Mouse (Mus musculus): ENCODE measurements around the gene Laptm5. TPM values are rescaled to one million over a fixed set of nuclear protein-coding genes. Genes with fewer than 3 reads are reported as not detected.

Laptm5 gene
- polyA plus RNA-seq, 1 experiment, result 84.9 TPM

GRCm38 (mm10) chr4:130919750-130920356, 6.9 kb downstream of the Laptm5 start:
- no peak for DNase-seq (ENCODE audit: low read depth)

- DNase-seq (ENCODE audit: low read depth), result no peak
Measured at GRCm38 (mm10) chr4:130920951-130921693, 8.2 kb downstream of the Laptm5 start.

DNA sequence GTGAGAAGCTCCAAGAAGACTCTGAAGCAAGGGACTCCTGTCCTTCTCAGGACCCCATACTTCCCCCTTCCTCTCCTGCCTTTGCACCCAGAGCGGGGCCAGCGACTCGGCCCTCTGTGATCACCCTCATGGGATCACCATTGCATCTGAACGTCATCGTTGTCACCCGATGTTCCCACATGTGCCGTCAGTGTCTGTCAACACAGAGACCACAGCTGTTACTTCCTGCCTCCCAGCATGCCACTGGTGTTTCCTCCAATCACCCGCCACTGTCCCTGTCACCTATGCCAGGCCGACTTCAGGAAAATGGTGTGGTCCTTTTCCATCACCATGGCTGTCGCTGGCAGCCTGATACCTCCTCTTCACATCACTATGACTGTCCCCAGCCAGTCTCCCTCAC, 9.1 kb downstream of the Laptm5 start:
- DNase-seq (ENCODE audit: low read depth), result no peak

DNA sequence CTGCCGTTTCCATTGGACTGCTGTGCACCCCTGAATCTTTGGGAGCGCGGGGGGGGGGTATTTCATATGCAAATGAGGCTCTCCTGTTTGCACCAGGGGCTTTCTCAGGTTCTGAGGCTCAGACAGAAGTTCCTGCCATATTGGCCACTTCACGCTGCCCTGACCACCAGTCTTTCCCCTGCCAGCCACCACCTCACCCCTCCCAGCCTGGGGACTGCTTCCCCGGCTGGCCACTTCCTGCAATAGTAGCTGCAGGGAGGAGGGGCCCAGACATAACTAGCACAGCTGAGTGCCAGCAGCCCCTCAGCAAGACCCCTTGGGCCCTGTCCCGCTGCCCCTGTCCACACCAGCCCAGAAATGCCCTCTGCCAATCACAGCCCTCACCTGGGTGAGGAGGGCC, 13.3 kb downstream of the Laptm5 start:
- DNase-seq (ENCODE audit: low read depth), result no peak

DNA sequence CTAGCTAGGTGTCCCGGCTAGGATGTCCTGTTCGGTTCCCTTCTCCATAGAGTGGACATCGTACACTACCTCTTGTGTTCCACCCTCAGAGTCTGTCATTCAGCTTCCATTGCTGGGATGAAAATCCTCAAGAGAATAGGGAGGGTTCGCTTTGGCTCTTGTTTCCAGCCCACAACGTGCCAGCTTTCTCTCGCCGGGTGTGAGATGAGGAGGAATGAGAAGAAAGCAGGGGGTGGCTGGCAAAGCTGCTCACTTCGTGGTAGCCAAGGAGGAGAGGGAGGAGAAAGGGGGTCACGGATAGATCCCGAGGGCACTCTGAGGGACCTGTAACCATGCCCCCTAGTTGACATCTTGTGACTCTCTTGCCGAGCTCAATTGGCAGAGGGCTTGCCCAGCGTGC, 14.9 kb downstream of the Laptm5 start:
- DNase-seq (ENCODE audit: low read depth), result no peak

DNA sequence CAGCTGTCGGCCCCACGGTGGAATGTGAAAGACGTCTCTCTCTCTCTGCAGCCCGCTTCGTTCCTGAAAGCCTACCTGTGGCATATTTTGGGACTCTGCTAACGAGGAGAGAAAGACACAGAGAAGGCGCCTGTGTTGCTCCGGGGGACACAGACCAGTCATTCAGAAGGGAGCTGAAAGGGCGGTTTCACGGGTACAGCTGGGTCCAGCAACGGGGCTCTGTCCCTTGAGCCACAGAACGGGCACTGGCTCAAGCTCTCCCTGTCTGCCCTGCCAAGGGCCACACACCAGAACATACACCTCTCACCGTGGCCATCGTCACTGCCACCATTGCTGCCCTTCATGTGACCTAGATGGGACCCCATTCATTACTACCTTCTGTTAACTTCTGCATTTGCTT, 29.7 kb downstream of the Laptm5 start:
- no peak for DNase-seq (ENCODE audit: low read depth)

DNA sequence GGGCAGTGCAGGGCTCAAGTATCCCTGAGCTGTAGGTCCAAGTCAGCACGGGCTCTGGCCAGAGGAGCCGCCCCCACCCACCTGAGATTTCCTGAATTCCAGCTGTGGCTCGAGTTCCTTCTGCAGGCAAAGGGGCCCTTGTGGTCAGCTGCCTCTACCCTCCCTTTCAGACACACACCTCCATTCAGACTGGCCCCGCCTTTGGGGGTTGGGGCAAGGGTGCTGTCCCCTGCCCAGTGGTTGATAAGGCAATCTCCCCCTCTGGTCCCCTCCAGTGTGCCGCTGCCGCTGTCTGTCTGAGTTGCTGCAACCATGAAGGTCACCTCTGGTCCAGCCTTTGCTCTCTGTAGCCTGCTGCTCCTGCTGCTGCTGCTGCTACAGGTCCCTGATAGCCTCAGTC, 31.2 kb downstream of the Laptm5 start, which contains the start of gene Matn1:
Gene Matn1 (plus strand): TSS at position 274 of the 400 bp plus-strand sequence.
- no peak for DNase-seq (ENCODE audit: low read depth)

DNA sequence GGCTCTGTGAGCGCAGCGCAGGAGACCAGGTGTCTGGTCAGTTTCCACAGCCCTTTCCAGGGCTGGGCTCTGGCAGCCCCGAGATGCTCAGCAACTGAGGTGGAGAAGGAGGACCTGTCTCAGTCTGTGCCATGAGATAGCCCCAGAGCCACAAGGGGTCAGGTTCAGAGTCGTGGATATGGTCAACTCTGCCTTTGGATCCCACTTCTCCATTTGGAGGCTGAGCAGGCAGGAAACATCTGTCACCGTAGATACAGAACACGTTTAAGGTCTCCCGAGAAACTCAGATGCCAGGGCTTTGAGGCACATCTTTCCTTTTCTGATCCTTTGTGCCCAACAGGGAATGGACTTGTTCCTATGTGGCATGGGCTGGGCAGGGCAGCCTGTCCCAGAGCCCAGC, 31.9 kb downstream of the Laptm5 start:
- no peak for DNase-seq (ENCODE audit: low read depth)

DNA sequence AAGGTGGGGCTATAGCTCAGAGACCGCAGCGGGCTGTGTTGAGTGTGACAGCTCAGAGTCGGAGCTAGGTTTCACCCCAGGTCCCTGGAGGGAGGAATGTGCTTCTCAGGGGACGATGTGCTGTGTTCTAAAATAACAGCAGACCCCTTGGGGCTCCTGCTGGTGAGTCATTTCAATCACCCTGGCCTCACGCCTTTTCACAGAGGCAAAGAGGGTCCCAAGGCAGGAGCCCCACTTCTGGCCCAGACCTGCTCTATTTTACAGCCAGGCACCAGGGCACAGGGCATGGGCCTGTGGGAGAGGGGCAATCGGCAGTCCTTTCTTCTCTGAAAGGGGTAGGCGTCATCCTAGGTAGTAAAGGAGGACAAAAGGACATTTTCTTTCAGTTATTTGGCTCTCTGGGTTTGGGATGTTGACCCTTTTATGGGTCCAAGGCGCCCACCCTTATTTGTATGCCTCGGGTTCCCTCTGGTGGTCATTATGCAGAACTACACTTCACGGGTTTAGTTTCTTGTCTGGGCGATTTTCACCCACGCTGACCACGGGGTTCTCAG, 34.2 kb downstream of the Laptm5 start:
- no peak for DNase-seq (ENCODE audit: low read depth)

- DNase-seq (ENCODE audit: low read depth), result no peak
Measured at GRCm38 (mm10) chr4:130949821-130950384, 37.0 kb downstream of the Laptm5 start.

GRCm38 (mm10) chr4:130952531-130952930, 39.6 kb downstream of the Laptm5 start:
- no peak for DNase-seq (ENCODE audit: low read depth)

DNA sequence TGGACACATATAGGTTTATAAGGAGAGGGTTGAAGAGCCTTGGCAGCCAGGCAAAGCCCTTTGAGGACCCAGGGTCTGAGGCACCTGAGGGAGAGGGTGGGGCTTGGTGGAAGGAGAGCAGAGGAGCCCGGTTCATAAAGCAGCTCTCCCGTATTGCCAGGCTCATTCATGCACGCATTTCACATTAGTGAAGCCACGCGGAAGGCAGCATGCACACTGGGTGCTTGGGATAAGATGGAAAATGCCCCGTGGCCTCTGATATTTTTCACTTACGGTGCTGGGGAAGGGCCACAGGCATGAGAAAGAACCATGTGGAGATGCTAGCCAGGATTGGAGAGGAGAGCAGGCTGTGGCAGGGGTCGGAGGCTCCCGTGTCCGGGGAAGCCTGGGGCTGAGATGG, 44.2 kb downstream of the Laptm5 start:
- no peak for DNase-seq (ENCODE audit: low read depth)

- DNase-seq (ENCODE audit: low read depth), result no peak
Measured at GRCm38 (mm10) chr4:130958812-130959211, 45.9 kb downstream of the Laptm5 start.

DNA sequence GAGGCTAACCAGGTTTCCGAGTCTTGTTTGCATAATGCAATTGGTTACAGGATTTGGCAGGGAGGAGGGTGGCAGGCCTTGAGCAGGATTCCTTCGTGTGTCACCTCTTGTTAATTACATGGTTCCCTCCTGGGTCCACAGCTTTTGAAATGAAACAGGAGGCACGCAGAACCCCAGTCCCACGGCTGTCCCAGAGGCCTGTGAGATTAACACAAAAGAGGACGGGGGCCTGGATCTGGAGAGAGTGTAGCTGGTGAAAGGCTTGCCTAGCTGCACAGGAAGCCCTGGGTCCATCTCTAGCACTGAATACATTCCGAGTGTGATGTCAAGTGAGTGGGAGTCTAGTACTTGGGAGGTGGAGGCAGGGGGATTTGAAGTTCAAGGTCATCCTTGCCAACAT, 46.8 kb downstream of the Laptm5 start:
- no peak for DNase-seq (ENCODE audit: low read depth)

DNA sequence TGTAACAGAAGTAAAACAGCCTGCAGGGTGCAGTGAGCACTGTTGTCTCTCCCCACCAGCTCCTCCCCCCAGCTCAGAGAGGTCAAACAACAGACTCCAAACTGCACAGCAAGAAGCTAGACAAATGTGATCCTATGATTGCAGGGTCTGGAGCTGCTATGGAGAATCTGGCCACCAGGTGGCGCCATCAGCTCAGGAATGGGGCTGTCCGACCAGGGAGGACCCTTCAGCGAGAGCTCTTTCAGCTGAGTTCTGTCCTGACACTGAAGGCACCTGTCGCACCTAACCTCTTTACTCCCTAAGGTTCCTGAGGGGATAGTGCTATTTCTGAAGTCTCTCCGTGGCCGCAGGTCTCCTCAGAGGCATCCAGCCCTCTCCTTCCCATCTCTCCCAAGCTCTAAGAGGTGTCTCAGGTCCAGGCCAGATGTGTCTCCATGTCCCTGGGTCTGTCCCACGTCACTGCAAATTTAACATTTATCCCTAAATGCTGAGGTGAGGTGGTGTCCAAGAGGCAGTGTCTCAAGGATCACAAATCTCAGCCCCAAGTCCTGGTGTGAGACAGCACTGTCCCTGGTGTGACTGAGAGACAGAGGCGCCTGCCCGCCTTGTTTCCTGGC, 47.3 kb downstream of the Laptm5 start:
- DNase-seq (ENCODE audit: low read depth), result no peak

DNA sequence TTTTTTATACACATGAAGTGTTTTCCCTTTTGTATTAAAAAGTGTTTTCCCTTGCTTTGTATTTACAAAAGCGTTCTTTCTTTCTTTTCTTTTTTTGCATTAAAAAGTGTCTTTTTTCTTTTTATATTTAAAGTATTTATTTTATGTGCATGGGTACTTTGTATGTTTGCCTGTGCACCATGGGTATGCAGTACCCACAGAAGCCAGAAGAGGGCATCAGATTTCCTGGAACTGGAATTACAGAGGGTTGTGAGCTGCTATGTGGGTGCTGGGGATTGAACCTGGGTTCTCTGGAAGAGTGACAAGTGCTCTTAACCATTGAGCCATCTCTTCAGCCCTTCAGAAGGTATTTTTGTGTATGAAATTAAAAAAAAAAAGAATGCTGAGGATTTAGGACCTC, 58.4 kb downstream of the Laptm5 start:
- DNase-seq (ENCODE audit: low read depth), result no peak

GRCm38 (mm10) chr4:130972421-130972829, 59.5 kb downstream of the Laptm5 start:
- no peak for DNase-seq (ENCODE audit: low read depth)

DNA sequence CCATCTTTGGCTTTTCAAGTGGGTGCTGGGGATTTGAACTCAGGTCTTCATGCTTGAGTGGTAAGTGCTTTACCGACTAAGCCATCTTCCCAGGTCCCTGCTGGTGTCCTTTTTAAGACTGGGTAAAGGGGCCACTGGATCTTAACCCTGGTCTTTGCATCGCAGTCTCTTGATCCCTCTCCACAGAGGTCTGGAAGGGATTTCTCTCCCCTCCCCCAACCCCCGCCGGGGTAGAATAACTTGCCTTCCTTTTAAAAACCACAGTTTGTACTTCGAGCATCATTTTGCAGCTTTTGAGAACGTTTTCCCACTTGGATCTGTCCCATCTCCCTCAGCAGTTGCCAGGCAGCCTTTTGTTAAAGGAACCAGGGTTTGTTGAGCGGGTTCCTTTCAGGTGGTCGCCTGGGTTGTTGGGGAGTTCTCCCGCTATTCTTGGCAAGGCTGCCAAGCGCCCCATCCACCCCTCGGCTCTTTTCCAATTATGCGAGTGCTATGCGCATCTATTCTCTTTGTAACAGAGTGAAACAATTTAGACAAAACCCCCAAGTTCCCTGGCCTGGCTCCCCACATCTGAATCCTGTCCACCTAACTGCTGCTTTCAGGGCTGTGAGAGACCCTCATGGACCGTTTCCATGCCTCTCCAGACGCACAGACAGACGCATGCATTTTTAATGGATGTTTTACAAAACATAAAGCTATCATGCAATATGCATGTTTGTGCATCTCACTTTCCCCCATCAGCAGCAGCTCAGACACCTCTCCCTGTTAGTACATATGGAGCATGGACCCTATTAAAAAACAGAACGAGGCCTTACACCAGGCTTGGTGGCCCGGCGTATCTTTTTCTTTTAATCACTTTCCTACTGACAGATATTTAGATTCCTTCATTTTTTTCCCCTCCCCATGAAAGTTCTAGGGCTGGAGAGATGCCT, 60.7 kb downstream of the Laptm5 start:
- no peak for DNase-seq (ENCODE audit: low read depth)

DNA sequence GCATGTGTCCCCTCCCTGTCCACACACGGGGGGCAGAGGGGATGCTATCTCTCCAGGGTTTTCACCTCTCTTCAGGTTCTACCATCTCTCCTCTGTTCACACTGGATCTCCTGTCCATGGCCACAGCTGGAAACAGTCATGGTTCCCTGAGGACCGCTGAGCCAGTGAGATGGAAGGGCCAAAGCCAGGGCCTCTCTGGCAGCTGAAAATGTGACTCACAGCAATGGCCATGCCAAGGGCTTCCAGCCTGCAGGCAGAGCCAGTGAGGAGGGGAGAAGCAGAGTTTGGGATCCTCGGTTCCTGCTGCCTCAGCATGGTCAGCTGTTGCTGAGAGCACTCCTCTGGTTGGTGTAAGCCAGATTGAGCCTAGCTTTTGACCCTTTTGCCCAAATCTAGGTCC, 66.1 kb downstream of the Laptm5 start:
- no peak for DNase-seq (ENCODE audit: low read depth)

DNA sequence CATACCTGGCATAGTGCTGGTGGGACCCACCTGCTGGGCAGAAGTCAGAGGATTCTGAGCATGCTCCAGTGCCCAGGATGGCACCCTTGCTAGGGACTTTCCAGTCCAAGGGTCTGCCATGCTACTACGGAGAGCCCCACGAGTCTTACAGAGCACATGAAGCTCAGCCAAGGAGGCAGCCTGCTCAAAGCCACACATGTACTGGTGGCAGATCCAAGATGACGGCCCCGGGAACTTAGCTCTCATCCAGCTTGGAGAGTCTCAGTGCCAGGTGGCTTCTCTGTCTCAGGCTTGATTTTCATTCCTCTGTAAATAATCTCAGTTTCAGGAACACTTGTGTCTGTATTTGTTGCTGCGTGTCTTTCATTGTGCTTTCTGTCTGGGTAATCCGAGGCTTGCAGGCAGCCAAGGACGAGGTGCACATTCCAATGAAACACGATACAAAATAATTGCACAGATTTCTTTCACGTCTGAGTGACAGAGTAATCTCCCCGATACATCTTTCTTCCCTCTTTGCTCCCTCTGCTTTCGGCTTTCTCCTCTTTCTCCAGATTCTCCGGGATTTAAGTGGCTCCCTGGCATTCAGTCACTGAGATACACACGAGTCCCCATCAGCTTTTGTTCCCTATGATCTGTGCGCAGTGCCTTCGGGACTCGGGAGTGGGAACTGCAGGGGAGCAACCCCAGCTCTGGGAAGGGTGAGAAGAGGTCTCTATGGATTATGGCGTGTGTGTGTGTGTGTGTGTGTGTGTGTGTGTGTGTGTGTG, 71.7 kb downstream of the Laptm5 start:
- DNase-seq (ENCODE audit: low read depth), result no peak
